Mouse (Mus musculus): ENCODE results near the gene Klhdc10.

- TF ChIP-seq EP300 (IDR thresholded peaks at IDR 0.05; ENCODE audit: low read depth in 1 of 2, low read length in 2 of 2): no peak
- no peak for TF ChIP-seq POLR2A (IDR thresholded peaks at IDR 0.05; ENCODE audit: control insufficient read depth in 1 of 2, insufficient read depth in 1 of 2, low read depth in 1 of 2, low read length in 2 of 2, poor library complexity in 1 of 2)
- no peak for TF ChIP-seq E2F4 (IDR thresholded peaks at IDR 0.05; ENCODE audit: borderline replicate concordance, low read depth, low read length)
- TF ChIP-seq CTCF (IDR thresholded peaks at IDR 0.05 in 2 of 3, conservative IDR thresholded peaks at IDR 0.05 in 1 of 3; ENCODE audit: control insufficient read depth in 1 of 3, insufficient read depth in 1 of 3, low read depth in 2 of 3, low read length in 3 of 3, poor library complexity in 1 of 3, severe bottlenecking in 1 of 3): peak; percentile 78 to 92 (median 82)
- no peak for TF ChIP-seq RCOR1 (IDR thresholded peaks at IDR 0.05; ENCODE audit: low read depth, low read length)
- peak; percentile 85 for TF ChIP-seq ZC3H11A (IDR thresholded peaks at IDR 0.05; ENCODE audit: low read depth, low read length)
- TF ChIP-seq MEF2A (IDR thresholded peaks at IDR 0.05; ENCODE audit: extremely low read depth, insufficient replicate concordance, low read depth, low read length, poor library complexity, severe bottlenecking): no peak
- no peak for TF ChIP-seq USF1 (IDR thresholded peaks at IDR 0.05; ENCODE audit: low read depth, low read length)
These were observed 44.0 kb upstream of the Klhdc10 start for GRCm38 (mm10) chr6:30357561-30358177.
